ENCODE assay signal across 8 mouse cellular contexts in genomic region chr1:64705230-64705629, GRCm38 (mm10). TPM values are rescaled to one million over a fixed set of nuclear protein-coding genes. Genes with fewer than 3 reads are reported as not detected.
A peak's percentile ranks its signal among the peaks of the same experiment; 100 is the strongest.
DNase-seq lines count a peak whose midpoint lies in the region; ATAC-seq and TF ChIP-seq lines count a peak whose summit lies in the region.

No protein-coding gene starts in this region.

- no peaks in the 10 kb centered on the region for H3K27me3 ChIP-seq in G1E (ENCODE audit: insufficient read depth, low read length)
- no peaks in the 10 kb centered on the region for H3K27me3 ChIP-seq in cerebellum, adult 2 months (ENCODE audit: control insufficient read depth, insufficient read depth, low read length)

- WGBS in cerebellum, adult 2 months = 41% methylated on average over 6 of the region's 6 CpGs
- 41% methylated on average over 6 of the region's 6 CpGs for WGBS in lung, adult 2 months

- peak; percentile 53 to 90 for DNase-seq in adrenal gland, adult (ENCODE audit: inconsistent age in 2 of 2, low spot score in 1 of 2)
- DNase-seq in adrenal gland, postnatal 4 days (ENCODE audit: low spot score in 2 of 2) = no peak
- peak; percentile 30 for DNase-seq in G1E (ENCODE audit: low spot score)
- peak; percentile 50 to 58 for DNase-seq in cerebellum, adult 2 months
- peak; percentile 67 for DNase-seq in gastrocnemius, adult 18-20 months (ENCODE audit: low spot score)
- DNase-seq in kidney, postnatal 25 days = peak; percentile 65 to 89
- peak; percentile 52 for DNase-seq in lung, adult 2 months
- peak; percentile 68 to 70 for DNase-seq in right cerebral cortex, postnatal 10 days (ENCODE audit: low spot score in 2 of 2)

- no peak overlapping the region for H3K27ac ChIP-seq in cerebellum, adult 2 months (ENCODE audit: insufficient read depth, low read length)

- peak; percentile 73 for ATAC-seq in G1E (ENCODE audit: extremely low read depth, insufficient number of reproducible peaks, low FRiP score, poor library complexity, severe bottlenecking)

- H3K36me3 ChIP-seq in G1E (replicated peaks) = peaks cover 33% of the 10 kb centered on the region

- no peak for TF ChIP-seq POLR2A in cerebellum, adult 2 months (IDR thresholded peaks at IDR 0.05; ENCODE audit: borderline replicate concordance, insufficient read depth, low read length)
- TF ChIP-seq POLR2A in lung, adult 2 months (IDR thresholded peaks at IDR 0.05; ENCODE audit: borderline replicate concordance, extremely low read depth, low read depth, low read length) = no peak

- H3K4me1 ChIP-seq in G1E (ENCODE audit: insufficient read depth, low read depth, low read length) = peaks cover 8% of the 10 kb centered on the region; the same call in 1 of the 2 replicates
- H3K4me1 ChIP-seq in cerebellum, adult 2 months (ENCODE audit: control insufficient read depth, insufficient read depth, low read length) = no peaks in the 10 kb centered on the region
- no peaks in the 10 kb centered on the region for H3K4me1 ChIP-seq in lung, adult 2 months (ENCODE audit: control insufficient read depth, insufficient read depth, low read length)

- H3K9me3 ChIP-seq in G1E (replicated peaks) = no peaks in the 10 kb centered on the region

- TF ChIP-seq CTCF in G1E (IDR thresholded peaks at IDR 0.05; ENCODE audit: low read depth, low read length) = peak; percentile 41; the same call in 1 of the 2 replicates
- no peak; the same call in 1 of the 2 replicates for TF ChIP-seq CTCF in cerebellum, adult 2 months (IDR thresholded peaks at IDR 0.05; ENCODE audit: borderline replicate concordance, insufficient read depth, low read depth, low read length)
- no peak for TF ChIP-seq CTCF in lung, adult 2 months (IDR thresholded peaks at IDR 0.05; ENCODE audit: insufficient read depth, low read length)

- no peak overlapping the region for H3K4me3 ChIP-seq in G1E (ENCODE audit: low read depth, low read length)
- no peak overlapping the region for H3K4me3 ChIP-seq in cerebellum, adult 2 months (replicated peaks; ENCODE audit: insufficient read depth, low read depth, low read length)
- no peak overlapping the region for H3K4me3 ChIP-seq in lung, adult 2 months (replicated peaks; ENCODE audit: extremely low read depth, low read depth, low read length)

RNA-seq across cellular contexts. Expression of gene Ccnyl1, which starts 15.0 kb away (rescaled TPM):
- 10 to 100 TPM; 24.2 to 26.5 TPM for total RNA-seq in adrenal gland, postnatal 4 days (2021)
- total RNA-seq in G1E (2014; fragmentation: Nextera tagmentation) (16.3 and 19.5 TPM in 2 replicates), G1E (2017) (13.5 and 14.2 TPM in 2 replicates)
- 50.2 and 71.2 TPM in 2 replicates for polyA plus RNA-seq in G1E (2012)
- polyA plus RNA-seq in cerebellum, adult 2 months (2012; rRNA removed) = 17.4 and 19.1 TPM in 2 replicates
- total RNA-seq in gastrocnemius, adult 18-20 months (2021) = 10 to 100 TPM; 20.1 to 25.3 TPM
- 26.8 and 31.6 TPM in 2 replicates for polyA plus RNA-seq in lung, adult 2 months (2012; rRNA removed)

RNA-seq across cellular contexts. Expression of gene Fzd5, which starts 32.3 kb away (rescaled TPM):
- 10 to 100 TPM; 29.5 to 29.7 TPM for total RNA-seq in adrenal gland, postnatal 4 days (2021)
- total RNA-seq in G1E (2014; fragmentation: Nextera tagmentation) (8.6 and 9.6 TPM in 2 replicates), G1E (2017) (3.1 and 4.4 TPM in 2 replicates)
- 23.2 and 24.0 TPM in 2 replicates for polyA plus RNA-seq in G1E (2012)
- 0.98 and 1.0 TPM in 2 replicates for polyA plus RNA-seq in cerebellum, adult 2 months (2012; rRNA removed)
- total RNA-seq in gastrocnemius, adult 18-20 months (2021) = 1 to 10 TPM; 1.8 to 2.2 TPM
- 28.2 and 30.9 TPM in 2 replicates for polyA plus RNA-seq in lung, adult 2 months (2012; rRNA removed)

Comparison
In these comparisons a context has a peak if more than half of its experiments do, and no peak if none do; other contexts are left out.
1. DNase-seq: peak in adrenal gland, adult (2 of 2), G1E (single experiment), cerebellum, adult 2 months (2 of 2), gastrocnemius, adult 18-20 months (single experiment), kidney, postnatal 25 days (2 of 2), lung, adult 2 months (single experiment) and right cerebral cortex, postnatal 10 days (2 of 2); none in adrenal gland, postnatal 4 days (0 of 2).